Mouse (Mus musculus): ENCODE data around the gene Ptgds. TPM values are rescaled to one million over a fixed set of nuclear protein-coding genes. Genes with fewer than 3 reads are reported as not detected.
A peak's percentile ranks its signal among the peaks of the same experiment; 100 is the strongest.

The Ptgds gene
- polyA plus RNA-seq, 1 experiment from 2014 or later, result 4.0 TPM

GRCm38 (mm10) chr2:25467606-25468303 lies 2.1 kb downstream of the Ptgds start:
- H3K9me3 ChIP-seq (ENCODE audit: control insufficient read depth, low read length), result no peaks in the 10 kb centered on the region
- no peak overlapping the region for H3K9ac ChIP-seq (ENCODE audit: low read depth, low read length)
- H3K4me2 ChIP-seq (ENCODE audit: low read depth, low read length), result no peak overlapping the region
- H3K4me3 ChIP-seq (ENCODE audit: low read length), result no peak overlapping the region
- peaks cover 10% of the 10 kb centered on the region for H3K4me1 ChIP-seq (ENCODE audit: control insufficient read depth, insufficient read depth, low read length)
- no peaks in the 10 kb centered on the region for H3K36me3 ChIP-seq (ENCODE audit: control insufficient read depth, insufficient read depth, low read length)
- 75% methylated on average over 14 of the region's 14 CpGs for WGBS
- H3K27ac ChIP-seq (ENCODE audit: low read length), result no peak overlapping the region
- H3K27me3 ChIP-seq (replicated peaks; ENCODE audit: control insufficient read depth, insufficient read depth, low read length), result no peaks in the 10 kb centered on the region
- no peak for ATAC-seq

GRCm38 (mm10) chr2:25465816-25466635 lies 3.8 kb downstream of the Ptgds start:
- Histone ChIP-seq H3K4me2 (ENCODE audit: low read depth, low read length) (no peak overlapping the region), H3K9ac (ENCODE audit: low read depth, low read length) (0 out of 2 replicates have a peak overlapping the region, but pooled peaks have one; percentile 25), H3K4me3 (ENCODE audit: low read length) (no peak overlapping the region), H3K9me3 (ENCODE audit: control insufficient read depth, low read length) (no peaks in the 10 kb centered on the region), H3K4me1 (ENCODE audit: control insufficient read depth, insufficient read depth, low read length) (peaks cover 15% of the 10 kb centered on the region), H3K27ac (ENCODE audit: low read length) (0 out of 2 replicates have a peak overlapping the region, but pooled peaks have one; percentile 16), H3K27me3 (replicated peaks; ENCODE audit: control insufficient read depth, insufficient read depth, low read length) (no peaks in the 10 kb centered on the region), H3K36me3 (ENCODE audit: control insufficient read depth, insufficient read depth, low read length) (no peaks in the 10 kb centered on the region)
- WGBS, result 58% methylated on average over 10 of the region's 10 CpGs
- ATAC-seq, result no peak

- Histone ChIP-seq H3K36me3 (ENCODE audit: control insufficient read depth, insufficient read depth, low read length) (no peaks in the 10 kb centered on the region), H3K9me3 (ENCODE audit: control insufficient read depth, low read length) (no peaks in the 10 kb centered on the region), H3K27ac (ENCODE audit: low read length) (no peak overlapping the region), H3K27me3 (replicated peaks; ENCODE audit: control insufficient read depth, insufficient read depth, low read length) (no peaks in the 10 kb centered on the region), H3K4me3 (ENCODE audit: low read length) (no peak overlapping the region), H3K4me2 (ENCODE audit: low read depth, low read length) (no peak overlapping the region), H3K4me1 (ENCODE audit: control insufficient read depth, insufficient read depth, low read length) (peaks cover 15% of the 10 kb centered on the region), H3K9ac (ENCODE audit: low read depth, low read length) (no peak overlapping the region)
- WGBS, result 74% methylated on average over 2 of the region's 2 CpGs
- no peak for ATAC-seq
Observed at GRCm38 (mm10) chr2:25465256-25465655, 4.6 kb downstream of the Ptgds start.

- H3K4me1 ChIP-seq (ENCODE audit: control insufficient read depth, insufficient read depth, low read length), result peaks cover 26% of the 10 kb centered on the region
- no peaks in the 10 kb centered on the region for H3K27me3 ChIP-seq (replicated peaks; ENCODE audit: control insufficient read depth, insufficient read depth, low read length)
- ATAC-seq, result no peak
- H3K27ac ChIP-seq (ENCODE audit: low read length), result no peak overlapping the region
- H3K4me3 ChIP-seq (ENCODE audit: low read length), result no peak overlapping the region
- no peak overlapping the region for H3K9ac ChIP-seq (ENCODE audit: low read depth, low read length)
- WGBS, result 85% methylated on average over 3 of the region's 3 CpGs
- no peaks in the 10 kb centered on the region for H3K9me3 ChIP-seq (ENCODE audit: control insufficient read depth, low read length)
- no peaks in the 10 kb centered on the region for H3K36me3 ChIP-seq (ENCODE audit: control insufficient read depth, insufficient read depth, low read length)
- no peak overlapping the region for H3K4me2 ChIP-seq (ENCODE audit: low read depth, low read length)
Observed at GRCm38 (mm10) chr2:25463630-25464029, 6.2 kb downstream of the Ptgds start.

- H3K4me1 ChIP-seq (ENCODE audit: control insufficient read depth, insufficient read depth, low read length), result peaks cover 34% of the 10 kb centered on the region
- peak overlapping the region; percentile 52 for H3K27ac ChIP-seq (ENCODE audit: low read length)
- H3K9ac ChIP-seq (ENCODE audit: low read depth, low read length), result peak overlapping the region; percentile 57; the same call in 1 of the 2 replicates
- H3K27me3 ChIP-seq (replicated peaks; ENCODE audit: control insufficient read depth, insufficient read depth, low read length), result no peaks in the 10 kb centered on the region
- 0 out of 2 replicates have a peak, but pooled peaks have one; percentile 1 for ATAC-seq
- peak overlapping the region; percentile 87 for H3K4me2 ChIP-seq (ENCODE audit: low read depth, low read length)
- no peaks in the 10 kb centered on the region for H3K36me3 ChIP-seq (ENCODE audit: control insufficient read depth, insufficient read depth, low read length)
- no peaks in the 10 kb centered on the region for H3K9me3 ChIP-seq (ENCODE audit: control insufficient read depth, low read length)
- WGBS, result 21% methylated on average over 3 of the region's 3 CpGs
- peak overlapping the region; percentile 72 for H3K4me3 ChIP-seq (ENCODE audit: low read length)
Observed at GRCm38 (mm10) chr2:25461407-25461806, 8.4 kb downstream of the Ptgds start.

- Histone ChIP-seq H3K36me3 (ENCODE audit: control insufficient read depth, insufficient read depth, low read length) (no peaks in the 10 kb centered on the region), H3K9ac (ENCODE audit: low read depth, low read length) (peak within 1 kb of the TSS; percentile 81), H3K4me2 (ENCODE audit: low read depth, low read length) (peak within 1 kb of the TSS; percentile 87), H3K4me3 (ENCODE audit: low read length) (peak within 1 kb of the TSS; percentile 72), H3K27ac (ENCODE audit: low read length) (peak within 1 kb of the TSS; percentile 93), H3K9me3 (ENCODE audit: control insufficient read depth, low read length) (no peaks in the 10 kb centered on the region), H3K27me3 (replicated peaks; ENCODE audit: control insufficient read depth, insufficient read depth, low read length) (no peaks in the 10 kb centered on the region), H3K4me1 (ENCODE audit: control insufficient read depth, insufficient read depth, low read length) (peaks cover 40% of the 10 kb centered on the region)
- peak; percentile 90 for ATAC-seq
- WGBS, result under 1% methylated on average over 48 of the region's 48 CpGs
Observed at GRCm38 (mm10) chr2:25460551-25461309, 9.1 kb downstream of the Ptgds start, which contains the start of gene Paxx. Gene Paxx (minus strand): TSS chr2:25461094.

GRCm38 (mm10) chr2:25460135-25460534 lies 9.7 kb downstream of the Ptgds start:
- WGBS, result 23% methylated on average over 5 of the region's 5 CpGs
- ATAC-seq, result no peak

GRCm38 (mm10) chr2:25458911-25459310 lies 10.9 kb downstream of the Ptgds start:
- peaks cover 38% of the 10 kb centered on the region for H3K4me1 ChIP-seq (ENCODE audit: control insufficient read depth, insufficient read depth, low read length)
- no peak overlapping the region for H3K27ac ChIP-seq (ENCODE audit: low read length)
- no peaks in the 10 kb centered on the region for H3K36me3 ChIP-seq (ENCODE audit: control insufficient read depth, insufficient read depth, low read length)
- H3K4me3 ChIP-seq (ENCODE audit: low read length), result no peak overlapping the region
- no peaks in the 10 kb centered on the region for H3K9me3 ChIP-seq (ENCODE audit: control insufficient read depth, low read length)
- H3K4me2 ChIP-seq (ENCODE audit: low read depth, low read length), result no peak overlapping the region
- no peaks in the 10 kb centered on the region for H3K27me3 ChIP-seq (replicated peaks; ENCODE audit: control insufficient read depth, insufficient read depth, low read length)
- peak; percentile 10; the same call in 1 of the 2 replicates for ATAC-seq
- WGBS, result 66% methylated on average over 5 of the region's 5 CpGs
- H3K9ac ChIP-seq (ENCODE audit: low read depth, low read length), result no peak overlapping the region; the same call in 1 of the 2 replicates

More at GRCm38 (mm10) chr2:25460135-25460534, 9.7 kb downstream of the Ptgds start:
- Histone ChIP-seq H3K9me3 (ENCODE audit: control insufficient read depth, low read length) (no peaks in the 10 kb centered on the region), H3K4me3 (ENCODE audit: low read length) (peak overlapping the region; percentile 72), H3K4me1 (ENCODE audit: control insufficient read depth, insufficient read depth, low read length) (peaks cover 38% of the 10 kb centered on the region), H3K27ac (ENCODE audit: low read length) (peak overlapping the region; percentile 93), H3K4me2 (ENCODE audit: low read depth, low read length) (peak overlapping the region; percentile 87), H3K36me3 (ENCODE audit: control insufficient read depth, insufficient read depth, low read length) (no peaks in the 10 kb centered on the region), H3K9ac (ENCODE audit: low read depth, low read length) (peak overlapping the region; percentile 81), H3K27me3 (replicated peaks; ENCODE audit: control insufficient read depth, insufficient read depth, low read length) (no peaks in the 10 kb centered on the region)
